Comparison of ENCODE assay signal across 24 mouse cellular contexts in genomic region chr11:61132943-61133342, GRCm38 (mm10).
"Had no signal": no experiment of that assay in that cellular context is flagged by ENCODE, and none has a peak within 500 bp of the region (broad histone marks: within the 10 kb centered on the region; RNA-seq: fewer than 3 reads in every experiment).

No protein-coding gene starts in this region.

- DNase-seq: cerebellum, adult 9-10 months; cerebellum, adult 9-11 months; cerebellum, postnatal 10 days; cerebellum, postnatal 14 days; cerebellum, postnatal 25 days; cerebellum, postnatal 36 days; embryo, embryonic 11 days; forebrain, postnatal 0 days; gastrocnemius, adult 2 months; gastrocnemius, postnatal 10 days; gastrocnemius, postnatal 25 days; gastrocnemius, postnatal 36 days; heart, adult 11 months; heart, adult 18-20 months; heart, adult 2 months had no signal

- H3K27me3 ChIP-seq: embryonic facial prominence, embryonic 12.5 days; embryonic facial prominence, embryonic 13.5 days; embryonic facial prominence, embryonic 15.5 days; forebrain, embryonic 12.5 days; forebrain, embryonic 13.5 days; forebrain, embryonic 15.5 days had no signal

- H3K9me3 ChIP-seq: embryonic facial prominence, embryonic 10.5 days; embryonic facial prominence, embryonic 12.5 days; embryonic facial prominence, embryonic 13.5 days; embryonic facial prominence, embryonic 15.5 days; forebrain, embryonic 10.5 days; forebrain, embryonic 12.5 days; forebrain, embryonic 13.5 days; forebrain, embryonic 15.5 days had no signal

- H3K27ac ChIP-seq: embryonic facial prominence, embryonic 10.5 days; embryonic facial prominence, embryonic 12.5 days; embryonic facial prominence, embryonic 13.5 days; embryonic facial prominence, embryonic 15.5 days; forebrain, embryonic 10.5 days; forebrain, embryonic 12.5 days; forebrain, embryonic 13.5 days; forebrain, embryonic 15.5 days; gastrocnemius, adult 2 months; heart, adult 2 months had no signal

- H3K36me3 ChIP-seq: embryonic facial prominence, embryonic 10.5 days; embryonic facial prominence, embryonic 12.5 days; embryonic facial prominence, embryonic 13.5 days; embryonic facial prominence, embryonic 15.5 days; forebrain, embryonic 10.5 days; forebrain, embryonic 12.5 days; forebrain, embryonic 15.5 days had no signal

- H3K4me2 ChIP-seq: embryonic facial prominence, embryonic 12.5 days; embryonic facial prominence, embryonic 13.5 days; embryonic facial prominence, embryonic 15.5 days; forebrain, embryonic 12.5 days; forebrain, embryonic 13.5 days; forebrain, embryonic 15.5 days had no signal

- H3K4me1 ChIP-seq: embryonic facial prominence, embryonic 10.5 days; embryonic facial prominence, embryonic 12.5 days; embryonic facial prominence, embryonic 13.5 days; embryonic facial prominence, embryonic 15.5 days; forebrain, embryonic 10.5 days; forebrain, embryonic 13.5 days; forebrain, embryonic 15.5 days had no signal

- H3K4me3 ChIP-seq: embryonic facial prominence, embryonic 10.5 days; embryonic facial prominence, embryonic 12.5 days; embryonic facial prominence, embryonic 13.5 days; embryonic facial prominence, embryonic 15.5 days; erythroblast, embryonic 14.5 days; forebrain, embryonic 10.5 days; forebrain, embryonic 12.5 days; forebrain, embryonic 13.5 days; forebrain, embryonic 15.5 days; gastrocnemius, adult 2 months; heart, adult 2 months had no signal

- H3K9ac ChIP-seq: embryonic facial prominence, embryonic 12.5 days; embryonic facial prominence, embryonic 13.5 days; embryonic facial prominence, embryonic 15.5 days; forebrain, embryonic 12.5 days; forebrain, embryonic 13.5 days; forebrain, embryonic 15.5 days; forebrain, postnatal 0 days had no signal
